Mouse (Mus musculus) heart, adult 2 months (tissue): ENCODE results near the gene Mgl2.

Experiments
- CTCF ChIP-seq: fragments of 200-600 bp; IDR thresholded peaks from 2 replicates; pipeline ENCODE4 v1.8.1; 2022; ENCODE audit warnings: antibody characterized with exemption, mild to moderate bottlenecking, moderate library complexity
- EP300 ChIP-seq: fragments of 200-500 bp; IDR thresholded peaks from 2 replicates; pipeline ENCODE4 v1.6.1; 2011; ENCODE audit warnings: low read depth, low read length, control low read depth; ENCODE audit not compliant: insufficient read depth

DNA sequence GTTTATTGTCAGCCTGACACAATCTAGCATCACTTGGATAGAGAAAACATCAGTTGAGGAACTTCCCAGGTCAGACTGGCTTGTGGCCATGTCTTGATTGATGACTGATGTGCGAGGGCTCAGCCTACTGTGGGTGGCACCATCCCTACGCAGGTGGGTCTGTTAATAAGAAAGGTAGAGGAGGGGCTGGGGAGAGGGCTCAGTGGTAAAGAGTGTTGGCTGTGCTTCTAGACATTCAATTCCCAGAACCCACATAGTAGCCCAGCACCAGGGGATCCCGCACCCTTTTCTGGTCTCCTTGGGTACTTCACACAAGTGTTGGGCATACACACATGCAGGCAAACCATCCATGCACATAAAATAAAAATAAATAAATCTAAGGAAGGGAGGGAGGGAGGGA lies 14.2 kb upstream of the Mgl2 start:
- TF ChIP-seq CTCF = no peak
- TF ChIP-seq EP300 = no peak
